Mouse (Mus musculus): ENCODE measurements around the gene Man1a. TPM values are rescaled to one million over a fixed set of nuclear protein-coding genes. Genes with fewer than 3 reads are reported as not detected.

The Man1a gene
- total and polyA plus RNA-seq, 3 experiments = 6.9 to 43.2 (median 40.1) TPM

GRCm38 (mm10) chr10:54043358-54043757, 33.1 kb downstream of the Man1a start:
- intact Hi-C loops (cut with DNase I) = no loop called here
- TF ChIP-seq CTCF (IDR thresholded peaks at IDR 0.05) (no peak), EP300 (IDR thresholded peaks at IDR 0.05; ENCODE audit: insufficient read depth, low read depth, low read length) (no peak), POLR2A (IDR thresholded peaks at IDR 0.05; ENCODE audit: insufficient read depth, low read depth, low read length) (no peak)
- Histone ChIP-seq H3K27me3 (ENCODE audit: control insufficient read depth, insufficient read depth, low read length) (no peaks in the 10 kb centered on the region), H3K79me2 (replicated peaks; ENCODE audit: control insufficient read depth, insufficient read depth, low read length) (peaks cover 1% of the 10 kb centered on the region; the same call in 1 of the 2 replicates), H3K36me3 (ENCODE audit: control insufficient read depth, insufficient read depth, low read length) (peaks cover 4% of the 10 kb centered on the region), H3K4me1 (ENCODE audit: control insufficient read depth, insufficient read depth, low read length) (peaks cover 13% of the 10 kb centered on the region), H3K4me3 (no peak overlapping the region), H3K9ac (ENCODE audit: low read depth, low read length) (no peak overlapping the region), H3K27ac (no peak overlapping the region)
- WGBS = 55% methylated on average over 3 of the region's 3 CpGs
- no peak for DNase-seq

GRCm38 (mm10) chr10:54042212-54042840, 34.1 kb downstream of the Man1a start:
- no peaks in the 10 kb centered on the region for H3K27me3 ChIP-seq (ENCODE audit: control insufficient read depth, insufficient read depth, low read length)
- intact Hi-C loops (cut with DNase I) = no loop called here
- no peak overlapping the region for H3K27ac ChIP-seq
- H3K9ac ChIP-seq (ENCODE audit: low read depth, low read length) = no peak overlapping the region
- H3K4me3 ChIP-seq = no peak overlapping the region
- WGBS = 86% methylated on average over 7 of the region's 7 CpGs
- peaks cover 14% of the 10 kb centered on the region for H3K4me1 ChIP-seq (ENCODE audit: control insufficient read depth, insufficient read depth, low read length)
- H3K36me3 ChIP-seq (ENCODE audit: control insufficient read depth, insufficient read depth, low read length) = peaks cover 6% of the 10 kb centered on the region
- TF ChIP-seq CTCF (IDR thresholded peaks at IDR 0.05) (no peak), EP300 (IDR thresholded peaks at IDR 0.05; ENCODE audit: insufficient read depth, low read depth, low read length) (no peak), POLR2A (IDR thresholded peaks at IDR 0.05; ENCODE audit: insufficient read depth, low read depth, low read length) (no peak)
- no peak for DNase-seq
- H3K79me2 ChIP-seq (replicated peaks; ENCODE audit: control insufficient read depth, insufficient read depth, low read length) = peaks cover 2% of the 10 kb centered on the region; the same call in 1 of the 2 replicates

GRCm38 (mm10) chr10:54040261-54041165, 35.9 kb downstream of the Man1a start:
- Histone ChIP-seq H3K27me3 (ENCODE audit: control insufficient read depth, insufficient read depth, low read length) (no peaks in the 10 kb centered on the region), H3K79me2 (replicated peaks; ENCODE audit: control insufficient read depth, insufficient read depth, low read length) (0 out of 2 replicates have a peak, but pooled peaks cover 2% of the 10 kb centered on the region), H3K36me3 (ENCODE audit: control insufficient read depth, insufficient read depth, low read length) (peaks cover 6% of the 10 kb centered on the region), H3K4me3 (no peak overlapping the region), H3K4me1 (ENCODE audit: control insufficient read depth, insufficient read depth, low read length) (peaks cover 13% of the 10 kb centered on the region), H3K9ac (ENCODE audit: low read depth, low read length) (no peak overlapping the region), H3K27ac (peak overlapping the region; percentile 76)
- intact Hi-C loops (cut with DNase I) = loop anchor here (2.0 kb wide), 1 partner anchor 34 kb away; no protein-coding TSS in a partner anchor
- DNase-seq = peak; percentile 47 to 66
- WGBS = 21% methylated on average over 11 of the region's 11 CpGs
- TF ChIP-seq POLR2A (IDR thresholded peaks at IDR 0.05; ENCODE audit: insufficient read depth, low read depth, low read length) (no peak), EP300 (IDR thresholded peaks at IDR 0.05; ENCODE audit: insufficient read depth, low read depth, low read length) (0 out of 2 replicates have a peak, but pooled peaks have one; percentile 9), CTCF (IDR thresholded peaks at IDR 0.05) (no peak)

GRCm38 (mm10) chr10:54039754-54040153, 36.7 kb downstream of the Man1a start:
- H3K27ac ChIP-seq = peak overlapping the region; percentile 76
- peaks cover 6% of the 10 kb centered on the region for H3K36me3 ChIP-seq (ENCODE audit: control insufficient read depth, insufficient read depth, low read length)
- DNase-seq = no peak
- intact Hi-C loops (cut with DNase I) = loop anchor here (2.0 kb wide), 1 partner anchor 35 kb away; no protein-coding TSS in a partner anchor
- 0 out of 2 replicates have a peak, but pooled peaks cover 2% of the 10 kb centered on the region for H3K79me2 ChIP-seq (replicated peaks; ENCODE audit: control insufficient read depth, insufficient read depth, low read length)
- TF ChIP-seq POLR2A (IDR thresholded peaks at IDR 0.05; ENCODE audit: insufficient read depth, low read depth, low read length) (no peak), CTCF (IDR thresholded peaks at IDR 0.05) (no peak), EP300 (IDR thresholded peaks at IDR 0.05; ENCODE audit: insufficient read depth, low read depth, low read length) (no peak)
- H3K4me1 ChIP-seq (ENCODE audit: control insufficient read depth, insufficient read depth, low read length) = peaks cover 13% of the 10 kb centered on the region
- no peak overlapping the region for H3K4me3 ChIP-seq
- H3K9ac ChIP-seq (ENCODE audit: low read depth, low read length) = no peak overlapping the region
- H3K27me3 ChIP-seq (ENCODE audit: control insufficient read depth, insufficient read depth, low read length) = no peaks in the 10 kb centered on the region
- 90% methylated on average over 4 of the region's 4 CpGs for WGBS

- peaks cover 4% of the 10 kb centered on the region for H3K36me3 ChIP-seq (ENCODE audit: control insufficient read depth, insufficient read depth, low read length)
- H3K79me2 ChIP-seq (replicated peaks; ENCODE audit: control insufficient read depth, insufficient read depth, low read length) = 0 out of 2 replicates have a peak, but pooled peaks cover 2% of the 10 kb centered on the region
- peak overlapping the region; percentile 76 for H3K27ac ChIP-seq
- 38% methylated on average over 10 of the region's 10 CpGs for WGBS
- intact Hi-C loops (cut with DNase I) = no loop called here
- peaks cover 13% of the 10 kb centered on the region for H3K4me1 ChIP-seq (ENCODE audit: control insufficient read depth, insufficient read depth, low read length)
- no peak overlapping the region for H3K4me3 ChIP-seq
- H3K27me3 ChIP-seq (ENCODE audit: control insufficient read depth, insufficient read depth, low read length) = no peaks in the 10 kb centered on the region
- no peak for TF ChIP-seq EP300 (IDR thresholded peaks at IDR 0.05; ENCODE audit: insufficient read depth, low read depth, low read length)
- TF ChIP-seq CTCF (IDR thresholded peaks at IDR 0.05) = no peak
- no peak for TF ChIP-seq POLR2A (IDR thresholded peaks at IDR 0.05; ENCODE audit: insufficient read depth, low read depth, low read length)
- no peak overlapping the region for H3K9ac ChIP-seq (ENCODE audit: low read depth, low read length)
- DNase-seq = peak in 1 of 2 experiments; percentile 59
Observed at GRCm38 (mm10) chr10:54038734-54039133, 37.7 kb downstream of the Man1a start.

Data from heart, adult 2 months (tissue).